Mouse (Mus musculus) spleen, postnatal 4 days (tissue): ENCODE results near the gene Olfr1348.
"Not testable (repeated sequence)": the region's sequence is repeated elsewhere in the genome, so short reads cannot be mapped to it uniquely, and the experiment has no call there.

Experiments
- DNase-seq, 2 experiments: peaks; one replicate each; pipeline ENCODE4 v3.0.0; 2022; ENCODE audit warnings: low spot score in 2 of 2

Olfr1348 gene

DNA sequence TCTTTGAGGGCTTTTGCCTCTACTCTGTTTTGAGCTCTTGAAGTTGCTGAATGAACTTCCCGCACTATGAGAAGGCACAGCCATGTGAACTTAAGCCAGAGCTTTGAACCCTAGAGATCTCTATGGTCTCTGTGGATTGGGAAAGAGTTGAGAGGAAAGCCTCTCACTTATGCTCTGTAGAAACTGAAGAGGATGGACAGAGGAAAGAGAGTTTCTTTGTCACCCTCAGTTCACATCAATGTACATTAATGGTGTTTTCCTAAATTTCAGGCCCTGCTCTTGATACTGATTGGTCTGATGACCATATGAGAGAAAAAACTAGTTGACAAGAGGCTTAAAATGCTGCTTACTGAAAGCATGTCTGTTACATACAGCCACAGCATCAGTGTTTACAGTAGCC lies at the start of gene Olfr1348:
TSS of gene Olfr1348 (minus strand) at position 101 of the 400 bp plus-strand sequence.
- DNase-seq: no peak

DNA sequence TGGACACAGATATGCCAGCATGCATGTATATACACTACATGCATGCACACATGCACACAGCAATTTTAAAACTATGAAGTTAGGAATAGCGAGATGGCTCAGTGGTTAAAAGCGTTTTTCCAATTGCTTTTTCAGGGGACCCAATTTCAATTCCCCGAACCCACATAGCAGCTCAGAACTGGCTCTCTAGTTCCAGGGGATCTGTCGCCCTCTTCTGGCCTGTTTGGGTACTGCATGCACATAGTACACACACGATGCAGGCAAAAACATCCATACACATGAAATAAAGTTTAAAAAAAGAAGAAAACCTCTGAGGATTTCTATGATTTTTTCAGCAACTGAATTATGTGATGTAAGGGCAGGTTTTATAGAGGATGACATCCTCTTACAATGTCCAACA lies 17.6 kb upstream of the Olfr1348 start:
- DNase-seq: no peak

DNA sequence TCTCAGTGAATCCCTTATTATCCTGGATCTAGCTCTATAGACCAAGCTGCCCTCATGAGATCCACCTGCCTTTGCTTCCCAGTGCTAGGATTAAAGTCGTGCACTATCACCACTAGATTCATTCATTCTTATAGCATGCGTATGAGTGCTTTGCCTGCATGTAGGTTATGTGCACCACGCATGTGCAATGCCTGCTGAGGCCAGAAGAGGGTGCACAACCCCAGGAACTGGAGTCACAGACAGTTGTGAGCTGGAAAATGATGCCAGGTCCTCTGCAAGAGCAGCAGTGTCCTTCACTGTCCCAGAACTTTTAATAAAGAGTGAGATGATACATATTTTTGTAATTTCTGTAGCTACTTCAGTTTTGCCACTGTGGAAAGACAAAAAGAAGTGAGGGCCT lies 16.5 kb upstream of the Olfr1348 start:
- DNase-seq: no peak

DNA sequence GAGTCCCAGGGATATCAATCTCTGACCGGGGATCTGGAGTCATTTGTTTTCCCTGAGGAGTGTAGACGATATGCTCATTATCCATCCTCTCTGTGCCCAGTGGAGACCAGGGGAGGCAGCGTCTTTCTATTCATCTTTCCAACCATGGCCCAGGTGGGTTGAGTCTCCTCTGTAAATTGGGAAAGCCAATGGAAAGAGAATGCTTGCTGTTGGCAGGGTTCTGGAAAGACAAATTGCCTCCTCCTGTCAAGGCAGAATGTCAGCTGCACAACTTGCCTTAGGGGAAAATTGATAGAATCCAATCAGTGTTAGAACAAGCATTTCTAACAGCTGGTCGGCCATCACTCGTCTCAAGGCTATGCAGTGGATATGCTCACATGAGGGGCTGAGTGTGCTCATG lies 14.3 kb upstream of the Olfr1348 start, which contains the start of gene Olfr1349:
TSS of gene Olfr1349 (minus strand) at position 101 of the 400 bp plus-strand sequence.
- no peak for DNase-seq

DNA sequence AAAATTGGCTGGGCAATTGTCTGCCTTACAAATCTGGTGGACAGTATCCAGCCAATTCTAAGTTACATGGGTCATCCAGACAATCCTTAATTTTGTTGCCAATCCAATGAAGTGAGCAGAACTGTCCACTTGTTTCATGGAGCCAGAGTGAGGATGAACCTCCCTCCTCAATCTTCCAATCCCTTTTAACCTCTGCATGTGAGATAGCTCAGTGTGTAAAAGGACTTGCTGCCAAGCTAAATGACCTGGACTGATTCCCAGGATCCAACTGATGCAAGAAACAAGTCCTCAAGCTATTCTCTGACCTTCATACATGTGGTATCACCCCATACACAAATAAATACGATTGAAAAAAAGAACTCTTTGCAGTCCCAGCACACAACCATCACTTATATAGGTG lies 13.1 kb upstream of the Olfr1348 start:
- DNase-seq: no peak

DNA sequence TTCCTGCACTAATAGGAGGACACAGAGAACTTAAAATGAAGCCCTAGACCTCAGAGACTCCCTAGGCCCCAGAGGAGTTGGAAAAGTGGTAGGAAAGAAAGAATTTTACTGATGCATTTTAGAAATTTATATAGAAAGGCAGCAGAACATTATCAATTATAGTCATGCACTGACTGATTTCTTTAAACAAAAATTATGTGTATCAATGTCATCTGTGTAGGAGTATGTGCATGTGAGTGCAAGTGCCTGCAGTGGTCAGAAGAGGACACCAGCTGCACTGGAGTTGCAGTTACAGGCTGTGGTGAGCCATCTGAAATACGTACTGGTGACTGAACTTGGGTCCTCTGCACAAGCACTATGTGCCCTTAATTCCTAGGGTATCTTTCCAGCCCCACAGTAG lies 8.9 kb downstream of the Olfr1348 start, which contains the start of gene Olfr1347:
TSS of gene Olfr1347 (minus strand) at position 101 of the 400 bp plus-strand sequence.
- no peak for DNase-seq

DNA sequence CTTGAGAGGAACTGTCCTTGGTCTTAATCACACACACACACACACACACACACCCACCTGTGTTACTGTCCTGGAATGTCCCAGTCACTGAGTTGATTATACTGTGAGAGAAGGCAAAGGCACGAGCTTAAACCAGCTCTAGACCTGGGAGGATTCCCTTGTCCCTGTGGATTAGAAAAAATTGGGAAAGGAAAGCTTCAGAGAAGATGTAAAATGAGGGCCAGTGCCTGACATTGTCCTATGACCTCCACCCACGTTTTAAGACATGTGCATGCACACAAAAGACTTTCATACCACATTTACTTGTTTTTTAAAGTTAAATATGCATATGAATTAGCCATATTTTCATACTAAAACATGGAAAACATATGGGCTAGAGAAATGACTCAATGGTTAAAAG lies 21.7 kb downstream of the Olfr1348 start, which contains the start of gene Olfr5:
TSS of gene Olfr5 (minus strand) at position 101 of the 400 bp plus-strand sequence.
- DNase-seq: no peak

DNA sequence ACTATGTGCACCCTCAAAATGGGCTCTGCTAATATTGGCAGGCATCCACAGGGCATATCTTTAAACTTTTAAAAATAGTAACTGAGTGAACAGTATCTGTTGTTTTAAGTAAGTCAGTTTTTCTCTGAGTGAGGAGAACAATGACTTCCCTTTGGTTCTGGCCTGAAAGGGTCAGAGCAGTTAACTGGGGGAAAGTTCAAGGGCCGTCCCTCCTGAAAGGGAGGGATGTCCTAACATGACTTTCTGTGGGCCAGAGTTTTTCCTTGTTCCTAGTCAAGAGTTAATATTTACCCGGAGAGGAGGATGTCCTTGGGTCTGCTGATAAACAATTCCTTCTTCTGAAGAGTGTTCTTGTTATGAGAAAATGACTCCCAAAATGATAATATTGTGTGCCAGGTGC lies 30.9 kb downstream of the Olfr1348 start:
- DNase-seq: not testable (repeated sequence)

DNA sequence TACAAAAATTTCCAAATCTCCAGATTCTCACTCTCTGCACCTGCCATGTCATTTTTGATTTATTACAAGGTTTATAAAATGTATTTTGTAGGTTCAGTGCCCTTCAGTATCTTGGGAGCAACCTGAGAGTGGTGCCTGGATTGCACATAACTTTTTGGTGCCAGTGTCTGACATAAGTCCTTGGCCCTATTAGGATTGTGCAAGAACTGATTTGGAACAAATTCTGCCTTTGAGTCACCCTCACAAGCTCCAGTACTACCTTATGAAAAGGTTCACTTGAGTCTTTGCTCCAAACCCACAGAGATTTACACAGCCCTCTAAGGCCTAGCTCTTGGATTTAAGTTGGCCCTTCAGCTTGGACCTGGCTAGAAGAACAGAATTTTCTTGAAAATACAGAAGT lies 41.6 kb downstream of the Olfr1348 start, which contains the start of gene Olfr1346:
TSS of gene Olfr1346 (plus strand) at position 151 of the 400 bp plus-strand sequence.
- no peak for DNase-seq

DNA sequence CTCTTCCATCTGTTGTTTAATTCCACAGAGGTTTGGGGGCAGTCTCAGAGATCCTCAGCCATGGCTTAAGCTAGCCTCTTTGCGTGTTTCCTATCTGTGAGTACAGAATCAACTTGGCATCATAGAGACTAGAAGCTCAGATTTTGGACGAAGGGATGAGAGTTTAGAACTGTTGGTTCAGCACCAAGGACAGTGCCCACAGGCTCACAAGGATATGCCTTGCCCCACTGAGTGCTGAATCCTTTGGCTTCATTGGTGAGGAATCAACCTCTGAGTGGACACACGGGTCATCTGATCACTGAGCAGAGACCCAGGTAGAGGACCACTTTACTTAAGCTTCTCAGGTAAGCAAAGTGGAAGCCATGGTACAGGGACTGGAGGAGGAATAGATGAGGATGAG lies 52.1 kb downstream of the Olfr1348 start:
- no peak for DNase-seq

DNA sequence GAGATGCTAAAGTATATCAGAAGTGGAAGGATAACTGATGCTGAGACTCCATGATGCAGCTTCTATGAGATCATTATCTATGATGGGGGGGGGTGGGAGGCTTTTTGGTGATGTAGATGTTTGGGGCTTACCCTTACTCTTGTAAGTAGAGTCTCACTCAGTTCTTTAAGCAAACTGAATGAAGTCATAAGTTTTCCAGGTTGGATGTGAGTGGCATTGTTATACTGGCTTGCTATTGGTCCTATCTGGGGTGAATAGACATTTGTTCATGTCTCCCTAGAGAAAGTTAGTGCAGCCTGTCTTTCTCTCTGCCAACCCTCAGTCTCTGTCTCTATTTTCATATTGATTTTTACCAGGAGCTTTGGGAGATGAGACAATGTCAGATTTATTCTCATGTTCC lies 52.7 kb downstream of the Olfr1348 start, which contains the start of gene Olfr1336:
TSS of gene Olfr1336 (plus strand) at position 301 of the 400 bp plus-strand sequence.
- DNase-seq: no peak
